Mouse (Mus musculus): Measurements from ENCODE around the gene Gm20696.

DNA sequence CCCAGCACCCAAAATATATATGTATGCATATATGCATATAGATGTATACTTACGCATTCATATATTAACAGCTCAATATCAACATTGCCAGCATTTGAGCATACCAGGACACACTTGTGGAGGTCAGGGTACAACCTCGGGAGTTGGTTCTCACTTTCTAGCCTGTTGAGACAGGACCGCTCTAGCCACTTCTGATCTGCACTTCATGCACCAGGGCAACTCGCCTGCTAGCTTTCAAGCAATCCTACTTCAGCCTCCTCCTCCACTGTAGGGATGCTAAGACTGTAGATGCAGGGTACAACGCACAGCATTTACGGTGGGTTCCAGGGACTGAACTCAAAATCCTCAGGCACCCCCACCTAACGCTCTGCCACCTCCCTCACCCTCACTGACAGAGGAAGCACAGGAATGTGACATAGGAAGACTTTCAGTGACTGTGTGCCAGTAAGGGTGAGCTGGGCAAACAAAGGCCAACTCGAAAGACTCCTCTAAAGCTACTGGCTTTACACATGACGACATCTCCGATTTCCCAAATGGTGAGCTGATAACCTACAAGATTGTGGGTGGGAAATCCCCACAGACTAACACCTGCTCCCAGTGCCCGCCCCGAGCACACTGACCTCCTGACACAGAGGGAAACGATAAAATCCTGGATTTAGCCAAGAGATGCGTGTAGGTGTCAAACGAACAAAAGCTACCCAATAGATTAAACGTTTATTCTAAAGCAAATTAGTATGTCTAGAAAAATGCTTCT lies 237.0 kb downstream of the Gm20696 start:
- TF ChIP-seq CTCF (IDR thresholded peaks at IDR 0.05; ENCODE audit: extremely low read depth, insufficient read depth, insufficient read length, insufficient replicate concordance): no peak
- no peak for TF ChIP-seq POLR2A (IDR thresholded peaks at IDR 0.05; ENCODE audit: low read depth, low read length)
